Mouse (Mus musculus) midbrain, postnatal 0 days (tissue): ENCODE data around the gene Gm39115. TPM values are rescaled to one million over a fixed set of nuclear protein-coding genes. Genes with fewer than 3 reads are reported as not detected.

ENCODE experiments used
- ATAC-seq: fragments of 200-750 bp; cut with Nextera tagmentation; 2 replicates; pipeline ENCODE4 v1.8.0; 2017; ENCODE audit warnings: moderate number of reproducible peaks, mild to moderate bottlenecking, moderate TSS enrichment, moderate library complexity; ENCODE audit not compliant: low FRiP score
- DNase-seq: peaks from one replicate; pipeline ENCODE4 v3.0.0-alpha.2; 2015; ENCODE audit warnings: low spot score
- H3K27ac ChIP-seq: fragments of 300-500 bp; sonication (generic); 2 replicates; pipeline ENCODE4 v1.5.1; 2014; ENCODE audit warnings: low read depth, mild to moderate bottlenecking, low read length, mixed read lengths
- H3K27me3 ChIP-seq: fragments of 300-500 bp; sonication (generic); 2 replicates; pipeline ENCODE4 v1.6.1; 2014; ENCODE audit warnings: low read length, control low read depth, mixed read lengths; ENCODE audit not compliant: insufficient read depth
- H3K36me3 ChIP-seq: fragments of 300-500 bp; sonication (generic); 2 replicates; pipeline ENCODE4 v1.6.1; 2014; ENCODE audit warnings: low read length, control low read depth, mixed read lengths; ENCODE audit not compliant: insufficient read depth
- H3K4me1 ChIP-seq: fragments of 300-500 bp; sonication (generic); 2 replicates; pipeline ENCODE4 v1.6.1; 2014; ENCODE audit warnings: mild to moderate bottlenecking, control low read depth, antibody characterized with exemption, low read length, mixed read lengths; ENCODE audit not compliant: insufficient read depth
- H3K4me2 ChIP-seq: fragments of 300-500 bp; sonication (generic); 2 replicates; pipeline ENCODE4 v1.6.1; 2014; ENCODE audit warnings: low read depth, mild to moderate bottlenecking, low read length, mixed read lengths; ENCODE audit not compliant: poor library complexity, severe bottlenecking
- H3K4me3 ChIP-seq: fragments of 300-500 bp; sonication (generic); 2 replicates; pipeline ENCODE4 v1.5.1; 2014; ENCODE audit warnings: low read depth, mild to moderate bottlenecking, low read length, moderate library complexity
- H3K9ac ChIP-seq: fragments of 300-500 bp; sonication (generic); replicated peaks from 2 replicates; pipeline ENCODE4 v1.6.1; 2014; ENCODE audit warnings: mild to moderate bottlenecking, low read length, moderate library complexity, mixed read lengths; ENCODE audit not compliant: poor library complexity, severe bottlenecking
- H3K9me3 ChIP-seq: fragments of 300-500 bp; sonication (generic); 2 replicates; pipeline ENCODE4 v1.6.1; 2016; ENCODE audit warnings: low read length, control low read depth
- CTCF ChIP-seq: IDR thresholded peaks from 2 replicates; pipeline ENCODE4 v1.5.1; 2016; ENCODE audit warnings: antibody characterized with exemption, mild to moderate bottlenecking
- WGBS: fragments of 180-500 bp; shearing (Covaris S2); extraction: QIAGEN DNeasy Blood & Tissue Kit; methylation state at CpG from one replicate; pipeline ENCODE4 v1.1.7; 2014; 5-methylcytosine and 5-hydroxymethylcytosine counted together
- polyA plus RNA-seq: library from polyadenylated mRNA; unstranded; fragments of >200 nt; fragmentation: Nextera tagmentation; extraction: Ambion mirVana; gene quantifications from 2 replicates; pipeline ENCODE4 v1.2.1, GENCODE M21; 2015
- total RNA-seq: library from RNA; depleted of rRNA; stranded (reverse); fragments of >200 nt; gene quantifications from 2 replicates; pipeline ENCODE4 v1.2.3, GENCODE M21; 2014; rRNA removed

The Gm39115 gene
- total and polyA plus RNA-seq, 2 experiments from 2014 or later = not detected

GRCm38 (mm10) chr7:142088886-142089285 lies 46.9 kb downstream of the Gm39115 start:
- Histone ChIP-seq H3K9ac (peak overlapping the region; percentile 36; the same call in 1 of the 2 replicates), H3K4me2 (peak overlapping the region; percentile 5), H3K36me3 (peaks cover 46% of the 10 kb centered on the region), H3K9me3 (no peaks in the 10 kb centered on the region), H3K4me1 (peaks cover 47% of the 10 kb centered on the region), H3K27me3 (no peaks in the 10 kb centered on the region), H3K27ac (peak overlapping the region; percentile 62), H3K4me3 (no peak overlapping the region)
- WGBS = 6% methylated on average over 5 of the region's 5 CpGs
- TF ChIP-seq CTCF = no peak
- peak; percentile 66 for ATAC-seq
- peak; percentile 90 for DNase-seq

GRCm38 (mm10) chr7:142087069-142087652 lies 48.7 kb downstream of the Gm39115 start:
- peaks cover 58% of the 10 kb centered on the region for H3K36me3 ChIP-seq
- no peaks in the 10 kb centered on the region for H3K9me3 ChIP-seq
- peaks cover 31% of the 10 kb centered on the region for H3K4me1 ChIP-seq

DNA sequence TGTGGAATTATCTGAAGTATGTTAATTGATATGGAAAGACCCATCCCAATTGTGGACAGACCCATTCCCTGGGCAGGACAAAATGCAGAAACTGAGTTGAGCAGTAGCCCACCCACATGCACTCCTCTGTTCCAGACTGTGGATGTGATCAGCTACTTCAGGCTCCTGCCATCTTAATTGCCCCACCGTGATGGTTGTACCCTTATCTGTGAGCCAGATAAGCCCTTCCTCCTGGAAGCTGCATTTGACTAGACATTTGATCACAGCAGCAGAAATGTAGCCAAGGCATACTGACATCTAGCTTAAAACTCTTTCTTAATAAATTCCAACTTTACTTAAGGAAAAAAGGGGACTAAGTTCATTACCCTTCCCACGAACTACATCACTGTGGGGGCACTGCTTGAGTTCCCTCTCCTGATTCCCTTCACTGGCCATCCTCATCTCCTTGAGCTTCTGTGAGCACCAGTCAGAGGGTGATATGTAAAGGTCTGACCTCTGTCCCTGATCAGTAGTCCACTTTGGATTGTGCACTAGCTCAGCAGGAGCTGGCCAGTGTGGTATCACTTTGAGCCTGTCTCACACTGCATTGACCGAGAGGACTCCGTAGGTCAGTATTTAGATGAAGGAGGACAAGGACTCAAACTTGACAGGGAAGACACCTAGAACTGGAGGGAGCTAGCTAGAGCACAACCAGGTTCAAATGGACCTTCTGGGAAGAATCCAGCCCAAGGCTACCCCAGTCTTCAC lies 49.5 kb downstream of the Gm39115 start:
- TF ChIP-seq CTCF = no peak
- H3K4me3 ChIP-seq = no peak overlapping the region
- H3K9me3 ChIP-seq = no peaks in the 10 kb centered on the region
- DNase-seq (no peak), ATAC-seq (no peak)
- no peaks in the 10 kb centered on the region for H3K27me3 ChIP-seq
- peaks cover 25% of the 10 kb centered on the region; the same call in 1 of the 2 replicates for H3K4me1 ChIP-seq
- 90% methylated on average over 4 of the region's 4 CpGs for WGBS
- no peak overlapping the region for H3K4me2 ChIP-seq
- H3K27ac ChIP-seq = no peak overlapping the region
- H3K36me3 ChIP-seq = peaks cover 63% of the 10 kb centered on the region
- no peak overlapping the region for H3K9ac ChIP-seq

More at GRCm38 (mm10) chr7:142087069-142087652, 48.7 kb downstream of the Gm39115 start:
- TF ChIP-seq CTCF = no peak
- ATAC-seq = no peak
- no peak overlapping the region for H3K4me3 ChIP-seq
- no peak for DNase-seq
- H3K27ac ChIP-seq = no peak overlapping the region
- H3K27me3 ChIP-seq = no peaks in the 10 kb centered on the region
- 88% methylated on average over 1 of the region's 1 CpGs for WGBS
- no peak overlapping the region for H3K9ac ChIP-seq
- H3K4me2 ChIP-seq = no peak overlapping the region

Other genes starting within 250 kb of the Gm39115 start
- gene Tollip, start 217.5 kb downstream of the Gm39115 start, total RNA-seq = 99.4 and 110 TPM in 2 replicates
- gene Tollip, start 217.5 kb downstream of the Gm39115 start, polyA plus RNA-seq = 78.0 and 81.3 TPM in 2 replicates
- 137 and 159 TPM in 2 replicates for gene Brsk2, start 186.3 kb downstream of the Gm39115 start, total RNA-seq
- 18.9 and 20.1 TPM in 2 replicates for gene Brsk2, start 186.3 kb downstream of the Gm39115 start, polyA plus RNA-seq
- 27.4 and 31.6 TPM in 2 replicates for gene Mob2, start 75.0 kb downstream of the Gm39115 start, total RNA-seq
- gene Mob2, start 75.0 kb downstream of the Gm39115 start, polyA plus RNA-seq = 38.0 and 41.3 TPM in 2 replicates
- 144 and 175 TPM in 2 replicates for gene Dusp8, start 40.2 kb downstream of the Gm39115 start, total RNA-seq
- gene Dusp8, start 40.2 kb downstream of the Gm39115 start, polyA plus RNA-seq = 94.2 and 99.9 TPM in 2 replicates
- not detected in 2 replicates for gene Gm45618, start 15.3 kb downstream of the Gm39115 start, total RNA-seq
- gene Gm45618, start 15.3 kb downstream of the Gm39115 start, polyA plus RNA-seq = not detected in 2 replicates
- gene Gm45337, start 8.6 kb upstream of the Gm39115 start, total RNA-seq = not detected in 2 replicates
- not detected in 2 replicates for gene Gm45337, start 8.6 kb upstream of the Gm39115 start, polyA plus RNA-seq
- gene Gm29735, start 21.1 kb upstream of the Gm39115 start, total RNA-seq = not detected in 2 replicates
- not detected in 2 replicates for gene Gm29735, start 21.1 kb upstream of the Gm39115 start, polyA plus RNA-seq
- not detected in 2 replicates for gene Gm4553, start 29.7 kb upstream of the Gm39115 start, total RNA-seq
- not detected in 2 replicates for gene Gm4553, start 29.7 kb upstream of the Gm39115 start, polyA plus RNA-seq
- not detected in 2 replicates for gene Krtap5-2, start 40.0 kb upstream of the Gm39115 start, total RNA-seq
- not detected in 2 replicates for gene Krtap5-2, start 40.0 kb upstream of the Gm39115 start, polyA plus RNA-seq
- not detected in 2 replicates for gene Gm10153, start 54.4 kb upstream of the Gm39115 start, total RNA-seq
- gene Gm10153, start 54.4 kb upstream of the Gm39115 start, polyA plus RNA-seq = not detected in 2 replicates
- gene Krtap5-3, start 65.3 kb upstream of the Gm39115 start, total RNA-seq = not detected in 2 replicates
- not detected in 2 replicates for gene Krtap5-3, start 65.3 kb upstream of the Gm39115 start, polyA plus RNA-seq
- not detected in 2 replicates for gene Gm7579, start 75.8 kb upstream of the Gm39115 start, total RNA-seq
- gene Gm7579, start 75.8 kb upstream of the Gm39115 start, polyA plus RNA-seq = not detected in 2 replicates
- not detected in 2 replicates for gene Krtap5-5, start 93.9 kb upstream of the Gm39115 start, total RNA-seq
- gene Krtap5-5, start 93.9 kb upstream of the Gm39115 start, polyA plus RNA-seq = not detected in 2 replicates
- gene Gm40460, start 105.0 kb upstream of the Gm39115 start, total RNA-seq = not detected in 2 replicates
- not detected in 2 replicates for gene Gm40460, start 105.0 kb upstream of the Gm39115 start, polyA plus RNA-seq
- gene Gm2431, start 122.3 kb upstream of the Gm39115 start, total RNA-seq = not detected in 2 replicates
- not detected in 2 replicates for gene Gm2431, start 122.3 kb upstream of the Gm39115 start, polyA plus RNA-seq
- not detected in 2 replicates for gene Gm4559, start 138.3 kb upstream of the Gm39115 start, total RNA-seq
- gene Gm4559, start 138.3 kb upstream of the Gm39115 start, polyA plus RNA-seq = not detected in 2 replicates
- not detected in 2 replicates for gene Krtap5-1, start 161.1 kb upstream of the Gm39115 start, total RNA-seq
- not detected in 2 replicates for gene Krtap5-1, start 161.1 kb upstream of the Gm39115 start, polyA plus RNA-seq
- not detected in 2 replicates for gene Krtap5-4, start 167.5 kb upstream of the Gm39115 start, total RNA-seq
- not detected in 2 replicates for gene Krtap5-4, start 167.5 kb upstream of the Gm39115 start, polyA plus RNA-seq
- 16.4 and 21.8 TPM in 2 replicates for gene Ifitm10, start 237.7 kb upstream of the Gm39115 start, total RNA-seq
- 20.8 and 23.5 TPM in 2 replicates for gene Ifitm10, start 237.7 kb upstream of the Gm39115 start, polyA plus RNA-seq
- gene Gm49369, start 246.6 kb upstream of the Gm39115 start, total RNA-seq = 3.3 TPM in 1 of 2 replicates, not detected in the other
- not detected in 2 replicates for gene Gm49369, start 246.6 kb upstream of the Gm39115 start, polyA plus RNA-seq